Mouse (Mus musculus): ENCODE data around the gene 4930430F08Rik. TPM values are rescaled to one million over a fixed set of nuclear protein-coding genes. Genes with fewer than 3 reads are reported as not detected.

4930430F08Rik gene
- total RNA-seq (2023), result 1 to 10 TPM; 5.3 to 5.5 TPM

GRCm38 (mm10) chr10:100590323-100590722, at the start of gene 4930430F08Rik, which contains the start of gene 1700017N19Rik:
TSS of gene 4930430F08Rik (minus strand) at chr10:100590423.
TSS of gene 1700017N19Rik (plus strand) at chr10:100590484.

Other genes with a start within 250 kb of the 4930430F08Rik start
- gene Gm4302, start 249.6 kb downstream of the 4930430F08Rik start, total RNA-seq (2023), result not detected
- not detected for gene Gm4303, start 244.5 kb downstream of the 4930430F08Rik start, total RNA-seq (2023)
- gene Gm4305, start 239.3 kb downstream of the 4930430F08Rik start, total RNA-seq (2023), result not detected
- not detected for gene Gm4307, start 229.1 kb downstream of the 4930430F08Rik start, total RNA-seq (2023)
- not detected for gene Gm4312, start 207.9 kb downstream of the 4930430F08Rik start, total RNA-seq (2023)
- gene Tmtc3, start 103.1 kb downstream of the 4930430F08Rik start, total RNA-seq (2023), result 1 to 10 TPM; 4.7 to 6.8 TPM
- 1 to 10 TPM; 4.5 to 4.6 TPM for gene Cep290, start 102.9 kb downstream of the 4930430F08Rik start, total RNA-seq (2023)
- gene 1700017N19Rik, start 61 bp upstream of the 4930430F08Rik start, total RNA-seq (2023), result not detected

All from neutrophil, adult 83 days (primary cell).